Mouse (Mus musculus): ENCODE results near the gene Pacsin2.
A peak's percentile ranks its signal among the peaks of the same experiment; 100 is the strongest.

- peak; percentile 81; the same call in 1 of the 2 replicates for TF ChIP-seq POLR2A (IDR thresholded peaks at IDR 0.05; ENCODE audit: borderline replicate concordance, insufficient read depth, low read length)
- no peak for TF ChIP-seq CTCF (IDR thresholded peaks at IDR 0.05; ENCODE audit: borderline replicate concordance, insufficient read depth, low read depth, low read length)
These were observed 46.5 kb upstream of the Pacsin2 start, which contains the start of gene Ttll1 for GRCm38 (mm10) chr15:83510805-83511405.

Data from cerebellum, adult 2 months (tissue).